Mouse (Mus musculus) kidney, embryonic 14.5 days (tissue): Measurements from ENCODE around the gene Acad8. TPM values are rescaled to one million over a fixed set of nuclear protein-coding genes. Genes with fewer than 3 reads are reported as not detected.
A peak's percentile ranks its signal among the peaks of the same experiment; 100 is the strongest.

Experiments
- ATAC-seq: fragments of 200-750 bp; cut with Nextera tagmentation; 2 replicates; pipeline ENCODE4 v1.8.0; 2017; ENCODE audit warnings: moderate number of reproducible peaks, mild to moderate bottlenecking, moderate TSS enrichment, moderate library complexity; ENCODE audit not compliant: low FRiP score, low TSS enrichment
- H3K27ac ChIP-seq: fragments of 300-500 bp; sonication (generic); 2 replicates; pipeline ENCODE4 v1.5.1; 2014; ENCODE audit warnings: low read depth, mild to moderate bottlenecking, low read length, moderate library complexity, mixed read lengths
- H3K27me3 ChIP-seq: fragments of 300-500 bp; sonication (generic); 2 replicates; pipeline ENCODE4 v1.6.1; 2014; ENCODE audit warnings: mild to moderate bottlenecking, low read length; ENCODE audit not compliant: control insufficient read depth, insufficient read depth
- H3K36me3 ChIP-seq: fragments of 300-500 bp; sonication (generic); 2 replicates; pipeline ENCODE4 v1.6.1; 2014; ENCODE audit warnings: low read length, mixed read lengths; ENCODE audit not compliant: control insufficient read depth, insufficient read depth
- H3K4me1 ChIP-seq: fragments of 300-500 bp; sonication (generic); 2 replicates; pipeline ENCODE4 v1.6.1; 2014; ENCODE audit warnings: low read length, mixed read lengths; ENCODE audit not compliant: control insufficient read depth, insufficient read depth
- H3K4me2 ChIP-seq: fragments of 300-500 bp; sonication (generic); replicated peaks from 2 replicates; pipeline ENCODE4 v1.6.1; 2014; ENCODE audit warnings: low read depth, mild to moderate bottlenecking, low read length
- H3K4me3 ChIP-seq: fragments of 300-500 bp; sonication (generic); 2 replicates; pipeline ENCODE4 v1.5.1; 2014; ENCODE audit warnings: mild to moderate bottlenecking, low read length
- H3K9ac ChIP-seq: fragments of 300-500 bp; sonication (generic); 2 replicates; pipeline ENCODE4 v1.6.1; 2014; ENCODE audit warnings: low read depth, mild to moderate bottlenecking, low read length, moderate library complexity
- H3K9me3 ChIP-seq: fragments of 300-500 bp; sonication (generic); 2 replicates; pipeline ENCODE4 v1.6.1; 2016; ENCODE audit warnings: low read length; ENCODE audit not compliant: control insufficient read depth
- WGBS: fragments of 180-500 bp; shearing (Covaris S2); extraction: QIAGEN DNeasy Blood & Tissue Kit; methylation state at CpG from one replicate; pipeline ENCODE4 v1.1.7; 2014; 5-methylcytosine and 5-hydroxymethylcytosine counted together
- polyA plus RNA-seq: library from polyadenylated mRNA; unstranded; fragments of >200 nt; fragmentation: Nextera tagmentation; extraction: Ambion mirVana; gene quantifications from 2 replicates; pipeline ENCODE4 v1.2.1, GENCODE M21; 2014

The Acad8 gene
- polyA plus RNA-seq: 36.2 and 40.6 TPM in 2 replicates

DNA sequence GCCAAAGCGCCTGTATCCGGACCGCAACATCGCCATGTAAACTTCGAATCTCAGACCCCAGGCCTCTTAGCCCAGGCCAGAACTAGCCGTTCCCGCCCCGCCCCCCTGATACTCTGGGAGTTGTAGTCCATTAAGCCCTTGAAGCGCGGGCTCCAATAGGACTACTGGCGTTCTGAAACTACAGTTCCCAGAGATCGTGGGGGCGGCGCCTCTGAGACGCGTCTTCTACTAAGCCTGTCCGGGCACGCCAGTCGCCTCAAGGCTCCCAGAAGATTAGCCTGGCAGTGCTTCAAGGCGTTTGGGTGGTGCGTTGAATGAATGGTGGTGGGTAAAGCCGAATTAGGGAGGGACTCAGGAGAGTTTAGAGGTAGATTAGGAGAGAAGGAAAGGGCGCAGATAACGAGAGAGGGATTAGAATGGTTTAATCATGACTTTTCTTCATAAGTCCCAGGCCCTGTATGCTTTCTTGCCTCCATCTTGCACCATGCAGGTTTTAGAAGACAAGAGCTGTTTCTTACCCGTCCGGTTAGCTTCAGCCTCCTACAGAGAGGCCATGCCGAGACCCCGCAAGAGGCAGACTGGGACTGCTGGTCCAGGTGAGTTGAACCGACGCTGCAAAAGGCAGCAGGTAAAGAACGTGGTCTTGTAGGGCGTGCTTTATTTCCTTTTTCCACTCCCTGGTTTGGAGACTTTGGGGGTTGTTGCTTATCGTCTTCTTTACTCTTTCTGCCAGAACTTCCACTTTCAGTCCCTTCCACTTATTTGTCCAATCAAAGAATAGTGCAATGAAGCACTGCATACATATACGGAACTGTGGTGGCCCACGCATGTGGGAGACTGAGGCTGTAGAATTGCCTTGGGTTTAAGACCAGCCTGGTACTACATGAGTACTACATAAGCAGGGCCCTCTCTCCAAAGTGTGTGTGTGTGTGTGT lies at the start of gene Acad8, which contains the start of gene Thyn1:
Gene Acad8, minus strand, starts transcription at position 106 of the 935 bp plus-strand sequence.
Gene Thyn1, plus strand, starts transcription at position 250 of the 935 bp plus-strand sequence.
- Histone ChIP-seq H3K27me3 (no peaks in the 10 kb centered on the region), H3K4me3 (peak within 1 kb of the TSS; percentile 77), H3K4me1 (peaks cover 10% of the 10 kb centered on the region), H3K9me3 (no peaks in the 10 kb centered on the region), H3K4me2 (peak within 1 kb of the TSS; percentile 84), H3K27ac (peak within 1 kb of the TSS; percentile 59; the same call in 1 of the 2 replicates), H3K9ac (peak within 1 kb of the TSS; percentile 74), H3K36me3 (peaks cover 18% of the 10 kb centered on the region)
- ATAC-seq: peak; percentile 100
- WGBS: under 1% methylated on average over 35 of the region's 35 CpGs

DNA sequence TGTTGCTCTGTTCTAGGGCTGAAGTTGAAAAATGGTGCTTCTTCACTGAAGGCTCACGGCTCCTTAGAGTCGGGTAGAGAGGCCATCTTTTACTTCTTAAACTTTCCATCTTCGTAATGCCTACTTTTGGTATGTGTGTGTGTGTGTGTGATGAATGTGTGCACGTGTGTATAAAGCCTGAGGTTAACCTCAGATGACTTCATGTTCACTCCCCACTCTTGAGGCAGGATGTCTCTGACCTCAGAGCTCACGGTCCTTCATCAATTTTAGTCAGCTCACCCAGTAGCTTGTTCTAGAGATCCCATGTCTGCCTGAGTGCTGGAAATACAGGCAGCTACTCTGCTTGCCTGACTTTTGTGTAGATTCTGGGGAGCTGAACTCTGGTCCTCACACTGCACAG lies 44.5 kb upstream of the Acad8 start:
- no peak for ATAC-seq
- no peak overlapping the region for H3K9ac ChIP-seq
- 92% methylated on average over 5 of the region's 5 CpGs for WGBS
- peaks cover 80% of the 10 kb centered on the region for H3K36me3 ChIP-seq
- H3K27ac ChIP-seq: no peak overlapping the region
- H3K27me3 ChIP-seq: no peaks in the 10 kb centered on the region
- no peaks in the 10 kb centered on the region for H3K9me3 ChIP-seq
- no peak overlapping the region for H3K4me3 ChIP-seq
- H3K4me1 ChIP-seq: no peaks in the 10 kb centered on the region
- no peak overlapping the region for H3K4me2 ChIP-seq

DNA sequence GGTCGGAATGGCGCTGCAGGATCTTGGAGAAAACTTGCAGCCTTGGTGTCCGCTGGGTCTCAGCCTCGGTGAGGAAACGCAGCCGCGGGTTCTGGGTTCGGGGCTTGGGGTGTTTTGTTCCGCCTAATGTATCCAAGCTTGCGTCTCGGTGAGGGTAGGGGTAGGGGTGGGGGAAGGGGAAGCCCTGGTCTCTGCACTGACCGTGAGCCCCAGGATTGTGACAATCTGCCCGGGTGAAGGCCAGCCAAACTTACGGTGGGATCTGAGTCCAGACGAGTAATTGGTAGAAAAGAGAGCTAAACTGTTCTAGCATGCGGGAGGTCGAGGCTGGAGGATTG lies 31.4 kb upstream of the Acad8 start:
- Histone ChIP-seq H3K4me3 (peak overlapping the region; percentile 97), H3K4me1 (peaks cover 29% of the 10 kb centered on the region), H3K9ac (peak overlapping the region; percentile 94), H3K4me2 (peak overlapping the region; percentile 68), H3K9me3 (no peaks in the 10 kb centered on the region), H3K36me3 (peaks cover 4% of the 10 kb centered on the region; the same call in 1 of the 2 replicates), H3K27me3 (no peaks in the 10 kb centered on the region), H3K27ac (no peak overlapping the region)
- 0% methylated on average over 17 of the region's 17 CpGs for WGBS
- no peak; the same call in 1 of the 2 replicates for ATAC-seq

DNA sequence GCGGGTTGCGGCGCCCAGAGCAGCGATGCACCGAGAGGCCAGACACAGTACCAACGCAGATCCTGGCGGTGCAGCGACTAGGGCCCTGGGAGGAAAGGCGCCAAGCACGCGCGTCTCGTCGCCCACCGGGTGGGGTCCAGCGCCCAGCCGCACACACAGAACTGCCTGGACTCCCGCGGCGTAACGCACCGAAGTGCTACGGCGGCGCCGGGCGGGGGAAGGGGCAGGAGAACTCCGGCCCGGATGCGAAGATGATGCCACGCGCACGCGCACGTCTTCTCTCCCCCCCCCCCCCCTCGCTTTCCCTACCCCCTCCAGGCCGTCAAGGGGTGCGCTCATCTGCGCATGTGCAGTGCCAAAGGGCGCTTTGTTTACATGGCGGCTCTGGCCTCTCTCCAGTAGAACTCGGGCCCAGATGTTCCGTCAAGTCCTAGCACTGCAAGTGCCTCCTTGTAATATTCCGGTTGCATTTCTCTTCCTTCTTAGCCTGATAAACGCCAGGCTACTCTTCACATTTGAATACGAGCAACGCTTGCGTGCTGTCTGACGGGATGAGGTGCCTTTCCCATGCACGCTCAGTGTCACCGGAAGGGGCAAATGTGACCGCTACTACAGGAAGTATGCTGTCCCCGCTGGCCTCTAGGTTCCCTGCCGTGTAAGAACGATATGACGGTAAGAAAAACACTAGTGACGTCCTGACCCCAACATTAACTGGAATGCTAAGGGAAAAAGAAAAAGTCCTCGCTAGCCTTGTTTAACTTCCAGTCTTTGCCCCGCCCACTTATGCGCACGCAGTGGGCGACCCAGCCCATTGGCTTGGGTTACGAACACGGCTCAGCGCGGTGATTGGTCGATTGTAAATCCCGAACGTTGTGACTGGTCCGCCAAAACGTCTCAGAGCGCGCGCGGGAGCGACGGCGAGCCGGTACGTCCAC lies 30.7 kb upstream of the Acad8 start, which contains the start of the genes Vps26b and Ncapd3:
Gene Vps26b, minus strand, starts transcription at position 238 of the 935 bp plus-strand sequence.
Gene Ncapd3, plus strand, starts transcription at position 348 of the 935 bp plus-strand sequence.
- Histone ChIP-seq H3K27ac (peak within 1 kb of the TSS; percentile 90), H3K4me2 (peak within 1 kb of the TSS; percentile 88), H3K9ac (peak within 1 kb of the TSS; percentile 94), H3K9me3 (no peaks in the 10 kb centered on the region), H3K4me3 (peak within 1 kb of the TSS; percentile 97), H3K4me1 (peaks cover 29% of the 10 kb centered on the region), H3K27me3 (no peaks in the 10 kb centered on the region), H3K36me3 (peaks cover 4% of the 10 kb centered on the region; the same call in 1 of the 2 replicates)
- WGBS: under 1% methylated on average over 73 of the region's 80 CpGs
- peak; percentile 95 for ATAC-seq

DNA sequence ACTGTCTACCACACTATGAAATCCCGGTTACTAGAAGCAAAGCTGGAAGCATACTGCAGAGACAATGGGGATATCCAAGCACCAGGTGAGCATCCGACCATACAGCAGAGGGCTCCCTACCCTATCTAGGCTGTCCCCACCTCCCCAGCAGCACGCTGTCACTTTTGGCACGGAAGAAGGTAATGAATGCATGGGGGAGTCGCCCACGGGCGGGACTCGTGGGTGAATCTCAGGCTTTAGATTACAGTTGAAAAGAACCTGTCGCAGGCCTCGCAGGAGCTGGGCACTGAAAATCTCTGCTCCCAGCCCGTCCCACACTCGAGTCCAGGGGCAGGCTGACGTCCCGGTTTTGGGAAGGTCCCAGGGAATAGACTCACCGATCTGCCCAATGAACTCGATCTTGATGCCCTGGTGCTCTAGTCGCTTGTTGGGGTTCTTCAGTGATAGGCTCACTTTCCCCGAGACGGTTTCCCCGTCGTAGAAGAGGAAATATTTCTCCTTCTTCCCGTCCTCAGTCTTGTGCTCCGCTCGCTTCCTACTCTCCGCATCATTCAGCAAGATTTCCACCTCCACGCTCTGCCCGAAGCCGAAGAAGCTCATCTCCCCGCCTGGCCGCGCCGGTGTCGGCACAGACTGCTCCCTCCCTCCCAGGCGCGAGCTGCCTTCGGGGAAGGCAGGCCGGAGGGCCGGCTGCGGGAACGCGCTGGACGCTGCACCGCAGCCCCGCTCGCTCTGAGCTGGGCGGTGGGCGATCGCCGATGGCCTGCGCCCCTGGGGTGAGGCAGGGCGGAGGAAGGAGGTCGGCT lies 29.9 kb upstream of the Acad8 start:
- Histone ChIP-seq H3K4me1 (peaks cover 29% of the 10 kb centered on the region), H3K4me3 (peak overlapping the region; percentile 97), H3K27ac (peak overlapping the region; percentile 90), H3K9me3 (no peaks in the 10 kb centered on the region), H3K4me2 (peak overlapping the region; percentile 88), H3K9ac (peak overlapping the region; percentile 94), H3K27me3 (no peaks in the 10 kb centered on the region), H3K36me3 (peaks cover 3% of the 10 kb centered on the region; the same call in 1 of the 2 replicates)
- WGBS: under 1% methylated on average over 52 of the region's 52 CpGs
- ATAC-seq: no peak

DNA sequence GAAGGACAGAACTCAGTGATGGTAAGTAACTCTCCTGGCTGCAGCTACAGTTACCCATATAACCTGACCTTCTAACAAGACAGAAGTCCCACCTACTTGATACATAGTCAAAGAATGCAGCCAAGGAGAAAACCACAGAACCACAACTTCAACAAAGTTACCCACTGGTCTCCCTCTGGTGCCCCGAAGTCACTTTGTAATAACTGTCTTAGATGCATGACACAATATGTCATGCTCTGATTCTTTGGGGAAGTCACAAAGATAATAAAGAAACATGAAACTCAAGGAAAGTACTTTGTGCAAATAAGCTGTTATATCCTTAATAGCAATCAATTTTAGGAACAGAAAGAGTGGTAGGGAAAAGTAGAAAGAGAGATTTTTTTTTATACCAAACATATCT lies 27.3 kb upstream of the Acad8 start:
- Histone ChIP-seq H3K9me3 (no peaks in the 10 kb centered on the region), H3K36me3 (peaks cover 11% of the 10 kb centered on the region; the same call in 1 of the 2 replicates), H3K27me3 (no peaks in the 10 kb centered on the region), H3K4me1 (peaks cover 25% of the 10 kb centered on the region), H3K4me3 (no peak overlapping the region), H3K4me2 (no peak overlapping the region), H3K27ac (no peak overlapping the region), H3K9ac (no peak overlapping the region)
- WGBS: 72% methylated on average over 1 of the region's 1 CpGs
- ATAC-seq: no peak

DNA sequence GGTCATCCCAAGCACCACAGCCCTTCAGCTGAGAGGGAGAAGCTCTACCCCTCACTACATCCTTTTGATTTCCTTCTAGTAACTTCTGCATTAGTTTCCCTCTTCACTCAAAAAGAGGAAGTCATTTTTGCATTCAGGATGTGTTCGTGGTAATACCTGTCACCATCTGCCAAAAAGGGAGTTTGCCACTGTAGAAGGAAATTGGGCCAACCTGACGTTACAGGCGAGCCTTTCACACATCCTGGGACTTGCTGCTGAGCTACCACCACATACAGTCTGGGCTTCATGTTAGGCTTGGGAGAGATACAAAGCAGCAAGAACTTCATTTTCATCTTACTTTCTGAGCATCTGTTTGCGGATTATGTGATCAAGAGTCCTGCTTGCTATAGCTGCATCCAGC lies 24.3 kb upstream of the Acad8 start:
- Histone ChIP-seq H3K27ac (no peak overlapping the region), H3K27me3 (no peaks in the 10 kb centered on the region), H3K4me1 (peaks cover 16% of the 10 kb centered on the region), H3K4me3 (no peak overlapping the region), H3K36me3 (peaks cover 18% of the 10 kb centered on the region; the same call in 1 of the 2 replicates), H3K9me3 (no peaks in the 10 kb centered on the region), H3K4me2 (no peak overlapping the region), H3K9ac (no peak overlapping the region)
- 86% methylated on average over 4 of the region's 4 CpGs for WGBS
- ATAC-seq: no peak

DNA sequence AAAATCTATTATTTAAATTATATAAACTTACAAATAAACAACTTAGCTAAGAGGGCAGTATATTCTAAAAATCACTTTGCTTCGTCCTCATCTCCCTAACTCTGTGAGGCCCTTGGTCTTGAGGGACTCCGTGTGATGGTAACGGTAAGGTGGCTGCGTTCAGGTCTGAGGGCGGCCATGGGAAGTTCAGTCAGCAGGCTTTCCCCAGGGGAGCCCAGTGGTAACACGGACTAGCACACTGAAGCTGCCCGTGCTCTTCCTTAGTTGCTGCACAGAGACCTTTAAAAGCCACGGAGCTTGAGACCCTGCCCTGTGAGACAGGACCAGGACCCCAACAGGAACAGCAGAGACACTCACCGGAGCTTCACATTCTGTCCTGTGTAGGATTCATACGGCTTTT lies 19.6 kb upstream of the Acad8 start:
- H3K4me2 ChIP-seq: no peak overlapping the region
- no peak overlapping the region for H3K9ac ChIP-seq
- no peaks in the 10 kb centered on the region for H3K27me3 ChIP-seq
- H3K9me3 ChIP-seq: no peaks in the 10 kb centered on the region
- H3K27ac ChIP-seq: no peak overlapping the region
- H3K4me1 ChIP-seq: no peaks in the 10 kb centered on the region
- ATAC-seq: no peak
- no peak overlapping the region for H3K4me3 ChIP-seq
- 95% methylated on average over 10 of the region's 10 CpGs for WGBS
- peaks cover 51% of the 10 kb centered on the region for H3K36me3 ChIP-seq
